Mouse (Mus musculus): ENCODE measurements around the gene Hrk. TPM values are rescaled to one million over a fixed set of nuclear protein-coding genes. Genes with fewer than 3 reads are reported as not detected.

Gene Hrk
- polyA plus RNA-seq, 1 experiment = 0.02 TPM

GRCm38 (mm10) chr5:118174310-118175009 is 10.0 kb downstream of the Hrk start:
- Histone ChIP-seq H3K4me2 (ENCODE audit: low read depth) (no peak overlapping the region), H3K36me3 (ENCODE audit: control insufficient read depth, insufficient read depth) (no peaks in the 10 kb centered on the region), H3K79me2 (ENCODE audit: control insufficient read depth, insufficient read depth) (no peaks in the 10 kb centered on the region), H3K27me3 (ENCODE audit: control insufficient read depth, insufficient read depth, insufficient read length) (peaks cover 72% of the 10 kb centered on the region), H3K4me3 (no peak overlapping the region), H3ac (ENCODE audit: control insufficient read depth, insufficient read length) (no peak overlapping the region)
- TF ChIP-seq TCF3 (IDR thresholded peaks at IDR 0.05; ENCODE audit: insufficient read length, low read depth) (no peak), MYOD1 (IDR thresholded peaks at IDR 0.05; ENCODE audit: control insufficient read depth in 1 of 3, insufficient read length in 2 of 3, low read depth in 2 of 3) (no peak), REST (IDR thresholded peaks at IDR 0.05; ENCODE audit: insufficient read depth, insufficient read length) (no peak), POLR2A (IDR thresholded peaks at IDR 0.05; ENCODE audit: insufficient read length, low read depth) (no peak), SRF (IDR thresholded peaks at IDR 0.05; ENCODE audit: control insufficient read depth, insufficient read length, low read depth) (no peak), CEBPB (IDR thresholded peaks at IDR 0.05; ENCODE audit: insufficient read depth, poor library complexity, severe bottlenecking) (no peak), E2F4 (IDR thresholded peaks at IDR 0.05; ENCODE audit: insufficient read depth) (no peak), POLR2AphosphoS2 (IDR thresholded peaks at IDR 0.05; ENCODE audit: insufficient read length, low read depth) (no peak), MAX (IDR thresholded peaks at IDR 0.05; ENCODE audit: low read depth) (no peak), USF1 (IDR thresholded peaks at IDR 0.05; ENCODE audit: low read depth) (no peak), TCF12 (IDR thresholded peaks at IDR 0.05; ENCODE audit: insufficient read depth, poor library complexity, severe bottlenecking) (no peak), MYOG (IDR thresholded peaks at IDR 0.05; ENCODE audit: control insufficient read depth in 1 of 3, insufficient read depth in 1 of 3, insufficient read length in 2 of 3, low read depth in 2 of 3) (no peak)

- H3K4me2 ChIP-seq (ENCODE audit: low read depth) = no peak overlapping the region
- peaks cover 66% of the 10 kb centered on the region for H3K27me3 ChIP-seq (ENCODE audit: control insufficient read depth, insufficient read depth, insufficient read length)
These were observed 10.7 kb downstream of the Hrk start for GRCm38 (mm10) chr5:118175137-118175536.

GRCm38 (mm10) chr5:118177640-118178039 is 13.2 kb downstream of the Hrk start:
- H3ac ChIP-seq (ENCODE audit: control insufficient read depth, insufficient read length) = no peak overlapping the region
- TF ChIP-seq MAX (IDR thresholded peaks at IDR 0.05; ENCODE audit: low read depth) (no peak), MYOG (IDR thresholded peaks at IDR 0.05; ENCODE audit: control insufficient read depth in 1 of 3, insufficient read depth in 1 of 3, insufficient read length in 2 of 3, low read depth in 2 of 3) (no peak), MYOD1 (IDR thresholded peaks at IDR 0.05; ENCODE audit: control insufficient read depth in 1 of 3, insufficient read length in 2 of 3, low read depth in 2 of 3) (no peak), E2F4 (IDR thresholded peaks at IDR 0.05; ENCODE audit: insufficient read depth) (no peak), POLR2A (IDR thresholded peaks at IDR 0.05; ENCODE audit: insufficient read length, low read depth) (no peak), CEBPB (IDR thresholded peaks at IDR 0.05; ENCODE audit: insufficient read depth, poor library complexity, severe bottlenecking) (no peak), SRF (IDR thresholded peaks at IDR 0.05; ENCODE audit: control insufficient read depth, insufficient read length, low read depth) (no peak), TCF3 (IDR thresholded peaks at IDR 0.05; ENCODE audit: insufficient read length, low read depth) (no peak), REST (IDR thresholded peaks at IDR 0.05; ENCODE audit: insufficient read depth, insufficient read length) (no peak), USF1 (IDR thresholded peaks at IDR 0.05; ENCODE audit: low read depth) (no peak), TCF12 (IDR thresholded peaks at IDR 0.05; ENCODE audit: insufficient read depth, poor library complexity, severe bottlenecking) (no peak), POLR2AphosphoS2 (IDR thresholded peaks at IDR 0.05; ENCODE audit: insufficient read length, low read depth) (no peak)
- H3K36me3 ChIP-seq (ENCODE audit: control insufficient read depth, insufficient read depth) = no peaks in the 10 kb centered on the region
- H3K79me2 ChIP-seq (ENCODE audit: control insufficient read depth, insufficient read depth) = no peaks in the 10 kb centered on the region
- no peak overlapping the region for H3K4me2 ChIP-seq (ENCODE audit: low read depth)
- H3K27me3 ChIP-seq (ENCODE audit: control insufficient read depth, insufficient read depth, insufficient read length) = peaks cover 44% of the 10 kb centered on the region
- no peak overlapping the region for H3K4me3 ChIP-seq

More at GRCm38 (mm10) chr5:118175137-118175536, 10.7 kb downstream of the Hrk start:
- H3ac ChIP-seq (ENCODE audit: control insufficient read depth, insufficient read length) = no peak overlapping the region
- H3K36me3 ChIP-seq (ENCODE audit: control insufficient read depth, insufficient read depth) = no peaks in the 10 kb centered on the region
- TF ChIP-seq E2F4 (IDR thresholded peaks at IDR 0.05; ENCODE audit: insufficient read depth) (no peak), USF1 (IDR thresholded peaks at IDR 0.05; ENCODE audit: low read depth) (no peak), MAX (IDR thresholded peaks at IDR 0.05; ENCODE audit: low read depth) (no peak), REST (IDR thresholded peaks at IDR 0.05; ENCODE audit: insufficient read depth, insufficient read length) (no peak), MYOG (IDR thresholded peaks at IDR 0.05; ENCODE audit: control insufficient read depth in 1 of 3, insufficient read depth in 1 of 3, insufficient read length in 2 of 3, low read depth in 2 of 3) (no peak), TCF12 (IDR thresholded peaks at IDR 0.05; ENCODE audit: insufficient read depth, poor library complexity, severe bottlenecking) (no peak), POLR2A (IDR thresholded peaks at IDR 0.05; ENCODE audit: insufficient read length, low read depth) (no peak), POLR2AphosphoS2 (IDR thresholded peaks at IDR 0.05; ENCODE audit: insufficient read length, low read depth) (no peak), MYOD1 (IDR thresholded peaks at IDR 0.05; ENCODE audit: control insufficient read depth in 1 of 3, insufficient read length in 2 of 3, low read depth in 2 of 3) (no peak)
- no peak overlapping the region for H3K4me3 ChIP-seq
- no peaks in the 10 kb centered on the region for H3K79me2 ChIP-seq (ENCODE audit: control insufficient read depth, insufficient read depth)

- Histone ChIP-seq H3K36me3 (ENCODE audit: control insufficient read depth, insufficient read depth) (no peaks in the 10 kb centered on the region), H3K79me2 (ENCODE audit: control insufficient read depth, insufficient read depth) (no peaks in the 10 kb centered on the region), H3K4me3 (no peak overlapping the region), H3K4me2 (ENCODE audit: low read depth) (no peak overlapping the region), H3K27me3 (ENCODE audit: control insufficient read depth, insufficient read depth, insufficient read length) (peaks cover 74% of the 10 kb centered on the region), H3ac (ENCODE audit: control insufficient read depth, insufficient read length) (no peak overlapping the region)
- no peak for TF ChIP-seq TCF3 (IDR thresholded peaks at IDR 0.05; ENCODE audit: insufficient read length, low read depth)
These were observed 22.6 kb downstream of the Hrk start for GRCm38 (mm10) chr5:118186903-118187633.
